Mouse (Mus musculus): ENCODE data around the gene Akr1c21. TPM values are rescaled to one million over a fixed set of nuclear protein-coding genes. Genes with fewer than 3 reads are reported as not detected.

Akr1c21 gene
- not detected in 4 replicates for total RNA-seq (2023; ENCODE audit: inconsistent age)

GRCm38 (mm10) chr13:4573871-4574270, at the start of gene Akr1c21:
Akr1c21 (plus strand) TSS chr13:4574075.

DNA sequence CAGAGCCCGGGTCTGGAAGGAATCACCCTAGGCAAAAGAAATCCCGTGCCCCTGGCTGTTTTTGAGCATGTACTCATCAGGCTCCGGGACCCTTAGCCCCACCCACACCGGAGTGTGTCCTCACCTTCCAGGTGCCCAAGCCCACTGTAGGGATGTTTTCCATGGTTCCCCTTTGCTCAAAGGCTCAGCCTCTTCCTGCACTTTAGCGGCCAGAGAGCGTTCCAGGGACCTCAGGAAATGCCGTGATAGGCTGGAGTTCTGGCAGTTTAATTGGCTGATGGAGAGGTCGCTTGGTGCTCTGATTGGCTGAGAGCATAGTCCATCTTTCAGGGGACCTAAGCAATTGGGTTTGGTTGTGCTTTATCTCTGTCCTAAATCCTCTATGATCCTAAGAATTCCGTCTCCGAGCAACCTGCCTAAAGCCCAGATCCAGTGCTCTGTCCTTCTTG, 35.1 kb downstream of the Akr1c21 start, which contains the start of gene Akr1e1:
Akr1e1 (minus strand) TSS at position 214 of the 449 bp plus-strand sequence.

Other genes starting within 250 kb of the Akr1c21 start
- gene Akr1c6, start 139.8 kb upstream of the Akr1c21 start, total RNA-seq (2023; ENCODE audit: inconsistent age), result not detected in 4 replicates
- gene Akr1c20, start 50.7 kb upstream of the Akr1c21 start, total RNA-seq (2023; ENCODE audit: inconsistent age), result not detected in 4 replicates
- 1.0 to 4.7 TPM (median 2.6 TPM) in 4 replicates for gene Akr1e1, start 35.1 kb downstream of the Akr1c21 start, total RNA-seq (2023; ENCODE audit: inconsistent age)